Mouse (Mus musculus) cerebellum, postnatal 14 days (tissue): ENCODE measurements around the gene Prkci.
A peak's percentile ranks its signal among the peaks of the same experiment; 100 is the strongest.

Experiments
- DNase-seq, 2 experiments: peaks; one replicate each; pipeline ENCODE4 v3.0.0; 2021; ENCODE audit warnings: mixed read lengths in 2 of 2

Gene Prkci

DNA sequence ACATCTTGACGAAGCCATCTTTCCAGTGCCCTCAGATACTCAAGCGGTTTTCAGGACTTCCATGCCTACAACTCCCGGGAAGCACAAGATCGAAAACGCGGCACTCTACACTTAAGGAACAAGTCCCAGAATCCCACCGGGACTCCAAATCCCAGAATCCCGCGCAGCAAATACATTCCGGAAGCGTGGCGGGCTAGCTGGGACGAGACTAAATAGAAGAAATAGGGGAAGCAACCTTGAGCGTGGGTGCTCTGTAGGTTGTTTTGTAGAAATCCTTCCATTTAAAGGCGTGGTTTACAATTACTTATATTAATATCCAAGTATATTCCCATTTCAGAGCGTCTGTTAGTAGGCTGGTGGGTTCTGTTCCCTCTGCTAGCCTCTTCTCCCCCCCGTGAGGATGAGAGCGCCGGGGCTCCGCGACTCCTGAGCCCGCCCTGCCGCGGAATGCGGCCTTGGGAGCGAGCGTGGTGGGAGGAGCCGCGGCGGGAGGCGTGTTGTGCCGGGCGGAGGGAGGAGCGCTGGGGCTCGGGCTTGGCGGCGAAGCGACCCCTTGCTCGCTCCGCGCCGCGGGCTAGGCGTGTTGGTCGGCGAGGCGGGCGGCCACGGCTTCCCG, at the start of gene Prkci:
Gene Prkci (plus strand): TSS at position 465 of the 616 bp plus-strand sequence.
- DNase-seq: peak; percentile 94 to 95

DNA sequence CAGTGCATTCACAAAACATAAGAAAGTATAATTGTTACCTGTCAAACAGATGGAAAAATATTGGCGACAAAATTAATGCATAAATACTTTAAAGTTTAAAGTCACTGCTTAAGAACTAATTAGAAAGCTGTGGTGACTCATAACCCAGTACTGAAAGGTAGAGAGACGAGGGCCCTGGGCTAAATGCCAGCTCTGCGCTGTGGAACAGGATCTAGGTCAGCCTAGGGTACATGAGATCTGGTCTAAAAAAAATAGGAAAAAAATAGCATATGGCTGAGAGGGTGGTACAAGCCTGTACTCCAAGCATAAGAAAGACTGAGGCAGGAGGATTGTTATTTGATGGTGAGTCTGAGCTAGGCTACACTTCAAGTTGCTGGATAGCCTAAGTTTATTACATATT, 43.9 kb upstream of the Prkci start:
- DNase-seq: peak; percentile 70 to 72

DNA sequence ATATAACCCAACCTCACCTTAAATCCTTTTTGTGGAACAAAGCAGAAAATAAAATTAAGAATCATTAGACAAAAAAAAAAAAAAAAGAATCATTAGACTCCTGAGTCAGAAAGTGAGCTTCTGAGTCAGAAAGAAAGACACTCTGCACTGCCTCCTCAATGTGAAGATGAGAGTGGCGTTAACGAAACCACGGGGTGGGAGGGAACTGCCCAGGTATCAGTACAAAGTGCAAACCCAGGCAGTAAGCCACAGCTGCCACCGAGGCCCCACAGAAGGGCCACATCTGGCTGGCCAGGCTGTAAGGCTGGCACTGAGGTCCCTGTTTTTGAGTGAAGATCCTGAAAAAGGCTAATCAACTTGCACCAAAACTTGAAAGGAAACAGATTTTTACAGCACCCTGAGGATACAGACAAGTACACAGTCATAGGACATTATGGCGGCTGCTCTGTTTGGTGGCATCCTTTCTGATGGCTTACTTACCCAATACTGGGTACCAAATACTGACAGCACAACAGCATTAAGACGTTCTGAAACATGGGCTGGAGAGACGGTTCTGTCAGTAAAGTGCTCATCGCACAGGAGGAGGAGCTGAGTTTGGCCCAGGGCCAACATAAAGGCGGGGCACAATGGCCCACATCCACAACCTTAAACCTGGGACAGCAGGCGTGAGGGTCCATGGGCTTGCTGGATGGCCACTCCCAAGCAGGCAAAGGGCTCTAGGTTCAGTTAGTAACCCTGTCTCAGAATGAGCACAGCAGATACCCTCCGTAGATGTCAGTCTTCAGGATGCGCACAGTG, 43.1 kb upstream of the Prkci start:
- peak in 1 of 2 experiments; percentile 24 for DNase-seq

DNA sequence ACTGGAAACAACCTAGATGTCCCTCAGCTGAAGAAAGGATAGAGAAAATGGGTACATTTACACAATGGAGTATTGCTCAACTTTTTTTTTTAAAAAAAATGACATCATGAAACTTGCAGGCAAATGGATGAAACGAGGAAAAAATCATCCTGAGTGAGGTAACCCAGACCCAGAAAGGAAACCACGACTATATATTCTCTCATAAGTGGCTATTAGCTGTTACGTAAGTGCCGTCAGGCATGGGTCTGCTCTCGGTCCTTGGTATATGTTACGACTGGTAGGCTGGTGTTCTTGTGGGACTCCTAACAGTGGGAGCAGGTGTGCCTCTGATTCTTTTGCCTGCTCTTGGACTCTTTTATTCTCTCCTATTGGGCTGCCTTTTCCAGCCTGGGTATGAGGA, 39.2 kb upstream of the Prkci start:
- no peak for DNase-seq

DNA sequence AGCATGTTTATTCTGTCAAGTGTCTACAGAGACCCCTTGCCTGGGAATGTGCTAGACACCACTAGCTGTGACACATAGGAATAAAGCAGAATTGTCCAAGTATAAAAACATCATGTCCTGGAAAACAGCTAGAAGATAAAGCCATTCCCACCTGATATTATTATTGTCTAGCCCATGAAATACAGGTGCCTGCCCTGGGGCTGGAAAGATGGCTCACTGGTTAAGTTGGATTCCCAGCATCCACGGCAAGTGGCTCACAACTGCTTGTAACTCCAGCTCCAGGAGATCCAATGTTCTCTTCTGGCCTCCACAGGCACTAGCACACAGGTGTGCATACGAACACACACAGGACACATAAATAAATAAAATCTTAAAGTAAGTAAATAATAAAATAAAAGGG, 36.8 kb upstream of the Prkci start:
- no peak for DNase-seq

DNA sequence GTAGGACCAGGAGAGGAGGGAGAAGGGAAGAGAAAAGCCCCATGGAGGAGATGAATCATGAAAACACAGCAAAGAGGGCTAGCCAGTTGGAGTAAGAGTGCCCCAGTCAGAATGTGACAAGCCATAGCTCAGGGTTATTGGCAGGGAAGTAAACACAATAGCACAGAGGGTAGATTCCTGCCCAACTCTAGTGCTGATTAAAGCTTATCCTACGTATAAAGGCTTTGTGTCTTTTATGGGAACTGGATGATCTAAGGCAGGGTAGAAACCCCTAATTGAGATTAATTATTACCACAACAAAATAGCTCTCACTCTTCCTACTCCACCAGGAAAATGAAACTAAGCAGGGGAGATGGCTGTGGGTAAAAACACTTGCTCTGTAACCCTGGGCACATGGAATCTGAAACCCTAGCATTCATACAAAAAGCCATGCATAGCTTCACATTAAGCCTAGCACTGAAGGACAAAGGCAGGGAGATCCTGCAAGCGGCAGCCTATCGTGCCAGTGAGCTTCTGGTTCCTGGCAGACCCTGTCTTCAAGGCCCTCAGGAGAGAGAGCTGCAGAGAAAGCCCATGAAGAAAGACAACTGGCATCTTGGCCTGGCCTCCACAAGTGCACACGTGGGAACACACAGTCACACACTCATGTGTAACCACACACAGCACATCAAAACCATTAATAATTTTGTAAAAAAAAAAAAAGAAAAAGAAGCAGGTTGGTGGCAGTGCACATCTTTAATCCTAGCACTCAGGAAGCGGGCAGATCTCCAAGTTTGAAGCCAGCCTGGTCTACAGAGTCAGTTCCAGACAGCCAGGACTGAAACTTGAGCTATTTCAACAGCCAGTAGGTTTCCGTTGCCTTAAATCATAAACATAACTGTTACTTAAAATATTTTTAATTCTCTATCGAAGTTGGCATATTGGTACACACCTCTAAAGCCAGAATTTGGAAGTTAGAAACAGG, 35.4 kb upstream of the Prkci start:
- DNase-seq: no peak

GRCm38 (mm10) chr3:30963100-30963499, 32.4 kb upstream of the Prkci start:
- DNase-seq: no peak

- DNase-seq: no peak
Measured at GRCm38 (mm10) chr3:30964216-30964615, 31.3 kb upstream of the Prkci start.

DNA sequence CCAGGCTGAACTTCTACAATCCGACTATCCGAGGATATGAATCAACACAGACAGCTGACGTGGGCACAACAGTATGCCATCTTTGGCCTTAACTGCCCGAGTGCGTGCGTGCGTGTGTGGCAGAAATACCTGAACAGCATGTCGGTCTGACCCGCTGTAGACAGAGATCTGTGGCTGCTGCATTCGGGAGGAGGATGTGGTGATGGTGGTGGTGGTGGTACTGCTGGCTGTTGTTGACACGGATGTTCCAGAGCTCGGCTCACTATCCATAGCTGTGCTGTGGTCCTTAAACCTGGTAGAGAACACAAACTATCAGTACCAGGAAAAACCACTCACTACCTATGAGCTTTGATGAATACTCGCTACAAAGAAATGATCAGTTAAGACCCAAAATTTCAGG, 29.9 kb upstream of the Prkci start:
- DNase-seq: no peak

GRCm38 (mm10) chr3:30968531-30969092, 26.9 kb upstream of the Prkci start:
- peak; percentile 47 to 56 for DNase-seq

DNA sequence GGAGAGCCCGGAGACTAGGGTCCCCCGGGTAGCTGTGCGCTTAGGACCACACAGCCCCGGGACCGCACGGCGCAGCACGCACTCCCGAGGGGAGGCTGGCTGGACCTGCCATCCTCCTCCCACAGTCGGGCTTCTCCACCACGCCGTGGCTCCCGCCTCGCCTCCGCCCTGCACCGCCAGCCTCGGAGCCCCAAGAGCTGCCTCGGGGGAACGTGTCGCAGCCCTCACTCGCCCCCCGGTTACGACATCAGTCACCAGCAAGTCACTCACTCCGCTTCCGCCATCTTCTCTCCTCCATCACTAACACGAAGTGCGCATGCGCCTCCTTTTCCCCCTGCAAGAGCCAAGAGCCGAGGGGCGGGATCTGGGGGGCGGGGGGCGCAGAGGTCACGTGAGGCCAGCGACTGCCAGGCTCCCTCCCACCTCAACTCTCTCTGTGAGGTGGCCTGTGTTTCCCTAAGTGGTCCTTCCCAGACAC, 26.4 kb upstream of the Prkci start, which contains the start of gene Phc3:
Gene Phc3 (minus strand): TSS at position 312 of the 478 bp plus-strand sequence.
- peak; percentile 95 to 96 for DNase-seq

- peak; percentile 79 to 87 for DNase-seq
Measured at GRCm38 (mm10) chr3:30975102-30975754, 20.3 kb upstream of the Prkci start.

DNA sequence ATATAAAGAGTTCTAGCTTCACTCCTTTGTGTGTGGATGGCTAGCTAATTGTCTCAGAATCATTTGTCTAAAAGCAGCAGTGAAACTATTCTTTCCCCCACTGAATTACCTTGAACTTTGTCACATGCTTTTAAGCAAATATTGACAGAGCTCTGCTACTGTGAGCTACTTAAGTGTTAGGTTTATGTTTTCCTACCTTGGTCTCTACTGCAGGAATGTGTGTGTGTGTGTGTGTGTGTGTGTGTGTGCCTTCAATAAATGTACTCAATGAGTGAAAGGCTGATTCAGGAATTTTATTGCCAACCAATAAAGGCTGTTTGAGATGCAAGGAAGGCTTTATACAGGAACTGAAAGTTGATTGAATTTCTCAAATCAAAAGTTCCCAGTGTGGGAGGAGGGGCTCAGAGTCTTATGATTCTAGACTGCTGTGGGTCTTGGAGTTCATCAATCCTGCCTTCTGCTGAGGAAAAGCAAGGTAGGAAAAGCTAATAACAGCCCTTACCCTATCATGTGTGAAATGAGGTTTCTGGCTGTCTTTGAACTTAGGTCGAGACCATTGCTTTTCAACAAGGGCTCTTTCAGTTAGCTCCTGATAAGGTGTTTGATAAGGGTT, 18.4 kb upstream of the Prkci start:
- DNase-seq: no peak

GRCm38 (mm10) chr3:30981616-30982380, 13.7 kb upstream of the Prkci start:
- no peak for DNase-seq

- DNase-seq: no peak
Measured at GRCm38 (mm10) chr3:30982924-30983536, 12.5 kb upstream of the Prkci start.

DNA sequence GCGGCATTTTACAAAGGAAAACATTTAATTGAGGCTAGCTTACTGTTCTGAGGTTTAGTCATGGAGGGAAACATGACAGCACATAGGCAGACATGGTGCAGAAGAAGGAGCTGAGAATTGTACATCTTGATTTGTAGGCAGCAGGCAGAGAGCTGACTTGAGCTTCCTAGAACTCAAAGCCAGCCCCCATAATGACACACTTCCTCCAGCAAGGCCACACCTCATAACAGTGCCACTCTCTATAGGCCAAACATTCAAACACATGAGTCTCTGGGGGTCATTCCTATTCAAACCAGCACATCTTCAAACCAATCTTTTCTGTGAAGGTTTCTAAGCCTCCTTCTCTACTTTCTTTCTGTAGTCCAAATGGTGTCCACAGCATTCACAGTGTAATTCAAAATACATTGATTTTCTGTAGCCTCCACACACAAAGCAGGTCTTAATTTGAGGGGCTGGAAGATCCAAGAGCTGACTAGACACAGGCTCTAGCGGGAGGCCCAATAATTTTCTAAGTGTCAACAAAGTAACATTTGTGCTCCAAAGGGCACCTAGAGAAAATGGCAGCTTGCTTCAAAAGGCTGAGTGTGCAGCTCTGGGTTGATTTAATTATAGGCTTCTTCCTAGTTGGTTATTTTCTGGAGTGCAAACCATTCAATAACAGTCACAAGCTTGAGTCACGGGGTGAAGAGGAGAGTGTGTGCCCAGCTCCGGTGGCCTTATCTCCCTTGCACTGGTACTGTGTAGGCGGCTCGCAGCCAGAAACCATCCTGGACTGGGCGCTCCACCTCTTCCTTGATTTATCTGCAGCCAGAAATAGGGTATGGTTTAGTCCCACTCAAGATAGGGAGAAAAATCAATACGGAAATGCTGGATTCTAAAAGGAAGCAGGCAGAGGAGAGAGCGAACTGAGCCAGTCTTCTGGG, 7.9 kb upstream of the Prkci start:
- DNase-seq: no peak

DNA sequence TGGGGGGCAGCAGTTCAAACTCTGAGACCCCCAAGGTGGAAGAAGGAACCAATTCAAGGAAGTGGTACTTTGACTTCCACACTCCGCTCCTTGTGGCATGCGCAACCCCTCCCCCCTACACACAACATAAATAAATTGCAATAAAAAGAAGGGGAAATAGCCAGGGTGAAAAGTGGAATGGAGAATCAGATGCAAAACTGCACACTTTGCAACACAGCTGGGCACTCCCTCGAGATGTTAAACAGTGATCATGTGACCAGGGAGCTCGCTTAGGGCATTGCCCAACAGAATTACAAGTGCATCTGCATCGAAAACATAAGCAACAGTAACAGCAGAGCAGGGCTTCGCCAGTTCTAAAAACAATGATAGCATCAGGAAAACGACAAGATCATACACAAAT, 3.4 kb upstream of the Prkci start:
- DNase-seq: no peak

DNA sequence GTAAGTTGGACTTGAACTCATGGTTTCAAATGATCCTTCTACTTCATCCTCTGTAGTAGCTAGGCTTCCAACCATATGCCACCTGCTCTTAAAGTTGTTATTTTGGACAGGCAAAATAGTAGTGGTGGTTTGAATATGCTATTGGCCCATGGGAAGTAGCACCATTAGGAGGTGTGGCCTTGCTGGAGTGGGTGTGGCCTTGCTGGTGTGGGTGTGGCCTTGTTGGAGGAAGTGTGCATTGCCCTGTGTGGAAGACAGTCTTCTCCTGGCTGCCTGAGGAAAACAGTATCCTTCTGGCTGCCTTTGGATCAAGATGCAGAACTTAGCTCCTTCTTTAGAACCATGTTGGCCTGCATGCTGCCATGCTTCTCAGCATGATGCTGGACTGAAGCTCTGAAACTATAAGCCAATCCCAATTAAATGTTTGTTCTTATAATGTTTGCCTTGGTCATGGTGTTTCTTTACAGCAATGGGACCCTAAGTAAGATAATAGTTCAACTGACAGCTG, 2.4 kb upstream of the Prkci start:
- no peak for DNase-seq

DNA sequence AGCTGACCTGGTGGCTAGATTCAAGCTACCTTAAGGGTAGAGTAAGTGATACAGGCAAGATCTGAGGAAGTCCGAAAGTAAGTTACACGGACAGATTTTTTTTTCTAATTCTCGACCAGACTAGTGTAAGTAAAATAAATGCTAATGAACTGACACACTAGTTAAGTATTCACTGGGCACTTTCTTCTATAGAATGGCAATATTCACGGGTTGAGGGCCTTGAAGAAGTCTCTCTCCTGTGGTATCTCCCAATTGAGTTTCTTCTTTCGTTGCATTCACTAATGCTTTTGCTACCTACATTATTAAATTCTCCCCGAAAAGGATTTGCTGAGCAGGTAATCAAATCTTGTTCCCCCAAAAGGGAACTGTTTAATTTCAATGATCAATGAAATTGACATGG, 688 bp upstream of the Prkci start:
- DNase-seq: no peak
